Mouse (Mus musculus) inflammation-experienced regulatory T-cells (primary cell): ENCODE results near the gene L3mbtl3. TPM values are rescaled to one million over a fixed set of nuclear protein-coding genes. Genes with fewer than 3 reads are reported as not detected.

Experiments used
- polyA plus RNA-seq, 2 experiments: library from polyadenylated mRNA; unstranded; fragments of 100-300 nt; shearing (Covaris generic); gene quantifications; one replicate each; pipeline ENCODE4 v1.2.1; 2017

The L3mbtl3 gene
- 10 to 100 TPM; 20.0 to 20.4 TPM for polyA plus RNA-seq

DNA sequence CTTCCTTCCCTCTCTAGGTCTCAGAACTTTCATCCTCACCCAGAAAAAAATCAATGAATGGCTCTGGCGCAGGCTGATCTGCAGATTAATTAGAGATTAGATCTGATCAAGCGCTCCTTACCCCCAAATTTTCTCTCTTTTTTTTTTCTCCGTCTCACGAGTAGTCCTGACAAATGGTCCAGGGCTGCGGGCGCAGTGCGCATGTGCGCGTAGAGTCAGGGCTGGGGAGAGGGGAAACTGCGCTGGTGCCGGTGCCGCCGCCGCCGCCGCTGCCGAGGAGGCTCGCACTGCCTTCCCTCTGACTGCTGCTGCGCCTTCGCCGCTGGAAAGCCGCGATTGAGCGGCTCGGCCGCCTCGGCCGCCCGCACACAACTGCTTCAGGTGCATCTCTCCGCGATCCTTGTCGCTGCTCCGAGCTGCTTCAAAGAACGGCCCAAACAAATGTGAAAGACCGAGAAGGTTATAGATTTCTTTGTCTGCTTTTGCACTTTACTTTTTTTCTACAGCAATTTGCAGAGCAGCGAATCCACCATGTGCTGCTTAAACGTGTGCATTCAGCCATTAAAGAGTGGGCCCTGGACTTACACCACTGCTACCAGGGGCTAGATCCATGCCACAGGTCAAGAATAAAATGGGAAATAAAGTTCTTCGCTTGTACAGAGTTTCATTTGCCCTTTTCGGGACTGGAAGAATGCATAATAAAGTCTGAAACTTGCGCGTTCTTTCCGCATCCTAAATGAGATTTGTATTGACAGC, at the start of gene L3mbtl3:
Gene L3mbtl3 (minus strand): TSS at position 182 of the 756 bp plus-strand sequence.

DNA sequence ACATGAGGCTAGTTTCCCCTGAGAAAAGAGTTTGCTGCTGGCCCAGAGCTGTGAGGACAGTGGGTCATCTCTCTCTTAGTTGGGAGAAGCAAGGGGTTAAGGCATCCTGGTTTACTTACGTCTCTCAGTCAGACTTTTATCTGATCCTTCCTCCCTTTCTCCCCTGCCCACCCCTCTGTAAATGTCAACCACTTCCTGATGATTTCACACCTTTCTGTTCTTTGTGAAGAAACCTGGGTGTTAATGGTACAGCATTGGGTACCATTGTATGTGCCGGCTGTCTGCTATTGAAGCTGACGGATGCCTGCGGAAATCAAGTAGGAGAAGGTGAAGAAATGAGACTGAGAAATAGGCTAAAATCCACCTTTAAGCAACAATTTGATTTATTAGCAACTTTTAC, 146.3 kb downstream of the L3mbtl3 start, which contains the start of gene Samd3:
Gene Samd3 (plus strand): TSS at position 220 of the 400 bp plus-strand sequence.

Other genes with a start within 250 kb of the L3mbtl3 start
- 1 to 10 TPM; 1.4 to 7.6 TPM for gene Samd3, start 146.3 kb downstream of the L3mbtl3 start, polyA plus RNA-seq